Mouse (Mus musculus) layer of hippocampus, postnatal 25 days (tissue): ENCODE results near the gene Nfatc4. TPM values are rescaled to one million over a fixed set of nuclear protein-coding genes. Genes with fewer than 3 reads are reported as not detected.

ENCODE experiments used
- DNase-seq, 2 experiments: peaks; one replicate each; pipeline ENCODE4 v3.0.0; 2022; ENCODE audit warnings: mixed read lengths in 2 of 2, low spot score in 1 of 2; ENCODE audit errors: extremely low spot score in 1 of 2
- total RNA-seq, 2 experiments: library from RNA; stranded (reverse); gene quantifications; 2 replicates each; pipeline ENCODE4 v1.2.3; 2021

The Nfatc4 gene
- 1 to 10 TPM; 1.6 to 3.9 TPM for total RNA-seq

DNA sequence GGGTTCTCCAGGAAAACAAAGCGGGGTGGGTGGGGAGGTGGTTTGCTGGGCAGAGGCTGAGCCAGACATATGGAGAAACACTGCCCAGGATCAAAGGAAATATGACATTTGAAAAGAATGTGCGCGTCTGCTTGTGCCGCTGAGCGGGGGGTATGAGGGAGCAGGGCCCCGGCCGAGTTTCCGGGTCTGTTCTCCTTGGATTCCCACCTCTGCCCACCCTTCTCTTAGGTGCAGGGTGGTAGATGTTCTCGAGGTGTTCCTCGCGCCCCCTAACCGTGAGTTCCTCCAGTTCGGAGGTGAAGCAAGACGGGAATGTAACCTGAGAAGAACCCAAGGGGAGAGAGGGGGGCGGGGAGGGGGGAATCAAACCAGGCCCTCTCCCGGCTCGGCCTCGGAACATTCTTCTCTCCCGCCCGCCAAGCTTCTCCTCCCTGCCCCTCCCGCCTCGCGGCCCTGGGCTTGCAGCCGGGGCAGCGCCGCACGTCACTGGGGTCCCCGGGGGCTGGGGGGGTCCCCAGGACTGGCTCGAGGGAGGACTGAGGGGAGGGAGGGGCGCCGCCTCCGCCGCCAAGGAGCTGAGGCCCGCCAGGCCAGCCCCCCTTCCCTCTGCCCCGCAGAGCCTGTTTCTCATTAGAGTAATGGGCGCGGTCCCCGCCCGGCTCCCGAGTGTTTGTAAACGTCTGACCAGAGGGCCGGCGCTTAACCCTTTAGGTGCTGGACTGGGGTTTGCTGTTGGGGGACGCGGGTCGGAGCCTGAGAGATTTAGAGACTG is at the start of gene Nfatc4:
Gene Nfatc4 (plus strand): TSS at position 154 of the 772 bp plus-strand sequence.
- DNase-seq: peak; percentile 12 to 43

DNA sequence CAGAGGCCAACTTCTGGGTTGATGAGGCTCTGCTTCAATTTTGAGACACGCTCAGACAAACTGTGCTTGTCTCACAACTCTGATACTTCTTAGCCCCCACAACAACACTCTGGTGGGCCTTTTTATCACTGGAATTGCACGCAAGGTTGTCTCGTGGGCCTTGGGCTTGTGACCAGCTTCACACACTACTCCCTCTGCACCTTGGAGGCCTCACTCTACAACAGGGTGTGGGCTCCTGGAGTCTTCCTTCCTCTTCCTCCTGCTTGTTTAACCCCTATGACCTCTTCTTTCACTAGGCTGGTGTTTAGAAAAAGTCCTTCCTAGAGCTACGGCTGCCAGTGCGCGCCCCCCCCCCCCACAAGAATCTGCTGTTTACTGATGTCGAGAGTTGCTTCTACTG is 46.2 kb upstream of the Nfatc4 start:
- DNase-seq: no peak

DNA sequence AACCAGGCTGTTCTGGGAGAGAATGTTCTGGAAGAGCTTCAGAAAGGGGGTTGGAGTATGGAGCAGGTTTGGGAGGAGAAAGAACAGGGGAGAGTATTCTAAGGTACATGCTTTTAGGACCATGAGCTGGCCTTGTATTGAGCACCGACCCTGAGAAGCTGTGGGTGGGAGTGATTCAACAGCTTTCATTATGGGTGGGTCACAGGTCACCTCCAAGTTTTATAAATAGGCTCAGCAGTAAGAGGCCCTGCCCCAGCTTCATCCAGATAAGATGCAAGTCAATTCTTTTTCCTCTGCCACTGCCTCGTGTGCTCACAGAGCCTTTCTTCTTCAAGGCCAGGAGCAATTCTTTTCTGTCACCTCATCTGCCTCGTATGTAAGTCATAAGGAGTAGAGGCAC is 45.8 kb upstream of the Nfatc4 start:
- no peak for DNase-seq

DNA sequence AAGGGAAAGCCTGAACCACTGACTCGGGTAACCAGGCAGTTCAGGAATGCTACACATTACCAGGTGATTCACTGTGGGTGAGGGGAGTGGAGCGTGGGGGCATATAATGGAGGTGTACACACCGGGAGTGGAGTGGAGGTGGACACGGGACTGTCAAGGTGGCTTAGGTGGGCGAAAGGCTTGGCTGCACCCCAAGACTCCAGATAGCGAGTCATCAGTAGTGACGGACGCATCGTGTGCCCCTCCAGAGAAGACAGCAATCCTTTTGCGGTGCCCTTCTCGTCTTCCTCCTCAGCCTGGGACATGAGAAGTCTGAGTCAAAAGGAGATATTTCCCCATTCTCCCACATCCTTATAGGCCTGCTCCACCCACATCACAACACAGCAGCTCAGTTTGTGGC is 45.1 kb upstream of the Nfatc4 start:
- DNase-seq: no peak

DNA sequence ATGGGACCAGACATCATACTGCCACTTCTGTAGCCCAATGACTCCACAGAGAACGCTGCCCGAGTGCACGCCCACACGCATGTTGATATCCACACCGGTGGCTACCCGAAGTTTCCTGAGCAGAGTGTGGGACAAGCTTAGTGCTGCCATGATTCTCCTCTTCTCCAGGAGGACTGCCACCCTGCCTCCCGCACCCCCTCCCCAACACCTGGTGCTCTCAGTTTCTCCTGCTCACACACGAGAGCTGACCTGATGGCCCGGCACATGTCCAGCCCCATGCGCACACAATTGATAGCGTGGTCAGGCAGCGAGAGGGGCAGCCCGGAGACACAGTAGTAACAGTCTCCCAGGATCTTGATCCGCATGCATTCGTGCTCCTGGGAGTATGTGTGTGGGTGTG is 44.3 kb upstream of the Nfatc4 start:
- DNase-seq: no peak

DNA sequence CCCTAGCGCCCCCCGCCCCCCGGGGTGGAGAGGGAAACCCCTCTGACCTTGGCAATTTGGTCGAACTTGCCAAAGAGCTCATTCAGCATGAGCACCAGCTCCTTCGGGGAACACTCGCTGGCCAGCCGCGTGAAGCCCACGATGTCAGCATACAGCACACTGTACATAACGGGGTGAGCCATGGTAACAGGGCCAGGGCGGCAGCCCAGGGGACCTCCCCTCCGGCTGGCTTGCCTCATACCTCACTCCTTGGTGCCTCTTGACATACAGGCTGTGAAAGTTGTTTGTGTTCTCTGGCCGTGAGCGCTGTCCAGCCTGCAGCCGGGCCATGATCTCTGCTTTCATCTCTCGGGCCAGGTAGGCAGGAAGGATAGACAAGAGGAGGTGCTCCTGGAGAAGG is 43.3 kb upstream of the Nfatc4 start:
- DNase-seq: no peak

DNA sequence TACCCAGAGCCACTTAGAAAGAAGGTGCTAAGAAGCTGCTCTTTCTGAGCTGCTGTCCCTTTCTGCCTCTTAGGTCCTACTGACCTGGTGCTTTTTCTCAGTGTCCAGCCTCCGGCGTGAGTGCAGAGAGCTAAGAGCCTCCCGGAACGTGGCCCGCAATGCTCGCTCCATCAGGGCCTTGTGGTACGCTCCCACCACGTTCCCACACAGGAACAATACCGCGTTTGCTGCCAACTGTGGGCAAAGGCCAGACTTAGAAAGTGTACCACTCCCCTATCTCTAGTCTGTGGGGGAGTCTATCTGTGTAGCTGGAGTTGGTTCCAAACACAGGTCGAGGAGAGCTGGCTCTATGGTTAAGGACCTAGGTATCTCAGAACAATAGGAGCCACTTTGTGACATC is 42.2 kb upstream of the Nfatc4 start:
- peak in 1 of 2 experiments; percentile 3 for DNase-seq

DNA sequence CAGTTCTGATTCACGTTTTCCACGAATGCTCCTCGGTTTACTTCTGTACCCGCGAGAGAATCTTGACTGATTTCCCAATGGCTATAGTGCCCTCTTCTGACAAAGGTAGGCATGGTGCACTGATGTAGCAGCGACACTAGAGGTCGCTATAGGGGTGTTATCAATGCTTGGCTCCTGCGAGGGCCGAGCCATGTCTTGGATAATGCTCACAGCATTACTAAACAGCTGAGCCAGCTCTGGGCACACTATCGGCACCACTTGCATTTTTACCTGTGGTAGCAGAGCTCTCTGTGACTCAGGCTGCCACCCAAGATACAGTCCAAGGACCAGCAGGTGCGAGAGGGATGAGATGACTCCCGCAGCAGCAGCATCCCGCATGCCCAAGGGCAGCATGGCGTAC is 41.6 kb upstream of the Nfatc4 start:
- peak; percentile 21 to 47 for DNase-seq

DNA sequence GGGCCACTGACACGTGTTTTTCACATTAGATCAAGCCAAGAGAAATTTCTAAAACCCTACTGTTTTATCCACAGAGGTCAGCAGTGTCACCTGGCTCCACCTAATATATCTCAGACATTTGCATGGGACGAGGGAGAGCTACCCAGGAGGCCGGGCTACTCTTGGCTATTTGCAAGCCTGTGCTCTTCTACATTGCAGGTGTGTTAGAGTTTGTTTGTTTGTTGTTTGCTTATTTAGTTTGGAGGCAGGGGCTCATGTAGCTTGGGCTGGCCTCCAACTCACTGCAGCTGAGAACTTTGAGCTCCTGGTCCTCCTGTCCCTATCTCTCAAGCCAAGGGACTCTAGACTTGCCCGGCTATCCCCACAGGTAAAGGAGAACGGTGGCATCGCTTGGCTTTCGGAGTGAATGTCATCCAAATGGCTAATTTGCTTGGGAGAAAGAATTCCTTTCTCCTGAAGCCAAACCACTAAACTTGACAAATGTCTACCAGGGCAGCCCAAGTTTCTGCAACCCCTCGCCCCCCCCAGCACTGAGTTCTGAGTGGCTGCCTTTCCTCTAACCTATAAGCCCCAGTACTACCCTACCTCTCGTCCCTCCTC is 40.5 kb upstream of the Nfatc4 start:
- DNase-seq: peak in 1 of 2 experiments; percentile 2

DNA sequence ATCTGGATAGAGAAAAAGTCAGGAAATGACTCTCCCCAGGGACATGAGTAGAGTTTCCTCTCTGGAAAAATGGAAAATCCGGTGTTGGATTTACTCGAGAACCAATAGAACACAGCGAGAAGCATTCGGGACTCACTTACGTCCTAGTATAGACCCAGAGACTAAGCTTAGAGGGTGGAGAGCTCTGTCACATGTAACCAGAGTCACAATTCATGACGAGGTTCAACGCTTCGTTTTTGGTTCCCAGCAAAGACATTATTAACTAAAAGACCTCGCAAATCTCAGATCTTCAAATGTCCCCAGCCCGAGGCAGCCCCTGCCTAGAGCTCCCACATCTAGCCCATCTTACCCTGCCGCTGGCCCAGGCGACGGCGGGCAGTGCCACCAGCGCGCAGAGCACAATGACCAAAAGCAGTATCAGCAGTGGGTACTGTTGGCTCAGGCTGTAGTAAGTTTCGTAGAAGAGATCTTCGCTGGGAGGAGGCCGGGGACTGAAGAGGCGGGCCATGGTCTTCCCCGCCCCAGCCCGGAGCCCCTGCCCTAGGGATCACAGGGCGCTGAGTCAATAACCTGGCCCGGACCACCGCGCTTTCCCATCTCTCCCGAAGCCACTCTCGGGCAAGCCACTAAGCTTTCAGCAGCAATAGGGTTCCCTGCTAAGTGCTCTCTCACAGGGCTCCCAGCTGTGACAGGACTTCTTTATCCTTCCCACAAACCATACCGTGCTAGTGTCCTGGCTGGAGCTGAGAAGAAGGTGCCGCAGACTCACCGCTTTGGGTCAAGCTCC is 39.6 kb upstream of the Nfatc4 start:
- peak in 1 of 2 experiments; percentile 6 for DNase-seq

- DNase-seq: peak in 1 of 2 experiments; percentile 4
Measured at GRCm38 (mm10) chr14:55783958-55784235, 39.0 kb upstream of the Nfatc4 start, which contains the start of gene Adcy4. Gene Adcy4, minus strand, starts transcription at chr14:55784095.

DNA sequence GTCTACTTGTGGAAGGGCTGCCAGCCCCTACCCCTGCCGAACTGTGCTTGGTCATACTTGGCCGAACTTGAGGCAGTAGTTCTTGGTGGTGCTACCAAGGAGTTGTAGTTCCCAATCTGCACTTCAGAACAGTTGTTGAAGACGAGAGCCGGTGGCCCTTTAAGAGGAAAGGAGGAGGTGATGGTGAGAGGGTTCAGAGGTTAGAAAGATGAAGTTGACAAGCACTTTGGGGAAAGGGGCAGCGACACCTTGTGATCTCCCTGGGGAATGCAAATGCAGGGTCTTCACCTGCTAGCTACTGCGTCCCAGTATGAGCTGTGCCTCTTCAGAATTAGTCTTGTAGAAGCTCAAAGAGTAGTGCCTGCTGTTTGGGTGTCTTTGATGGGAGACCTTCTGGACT is 37.7 kb upstream of the Nfatc4 start:
- DNase-seq: peak in 1 of 2 experiments; percentile 5

DNA sequence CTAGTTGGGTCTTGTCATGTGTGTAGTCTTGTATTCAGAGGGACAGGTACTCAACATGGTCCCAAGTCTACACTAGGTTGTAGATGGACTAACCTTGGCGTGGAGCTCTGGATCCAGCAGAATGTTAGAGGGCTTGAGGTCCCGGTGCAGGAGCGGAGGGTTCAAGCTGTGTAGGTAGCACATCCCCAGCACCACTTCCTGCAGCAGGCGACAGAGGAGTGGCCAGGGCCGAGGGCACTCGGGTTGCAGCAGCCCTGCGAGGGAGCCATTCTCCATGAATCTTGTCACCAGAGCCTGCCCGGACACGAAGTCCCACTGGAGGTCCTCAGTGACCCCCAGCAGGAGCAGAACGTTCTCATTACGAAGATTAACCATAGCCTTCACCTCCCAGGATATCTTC is 35.2 kb upstream of the Nfatc4 start:
- peak in 1 of 2 experiments; percentile 4 for DNase-seq

DNA sequence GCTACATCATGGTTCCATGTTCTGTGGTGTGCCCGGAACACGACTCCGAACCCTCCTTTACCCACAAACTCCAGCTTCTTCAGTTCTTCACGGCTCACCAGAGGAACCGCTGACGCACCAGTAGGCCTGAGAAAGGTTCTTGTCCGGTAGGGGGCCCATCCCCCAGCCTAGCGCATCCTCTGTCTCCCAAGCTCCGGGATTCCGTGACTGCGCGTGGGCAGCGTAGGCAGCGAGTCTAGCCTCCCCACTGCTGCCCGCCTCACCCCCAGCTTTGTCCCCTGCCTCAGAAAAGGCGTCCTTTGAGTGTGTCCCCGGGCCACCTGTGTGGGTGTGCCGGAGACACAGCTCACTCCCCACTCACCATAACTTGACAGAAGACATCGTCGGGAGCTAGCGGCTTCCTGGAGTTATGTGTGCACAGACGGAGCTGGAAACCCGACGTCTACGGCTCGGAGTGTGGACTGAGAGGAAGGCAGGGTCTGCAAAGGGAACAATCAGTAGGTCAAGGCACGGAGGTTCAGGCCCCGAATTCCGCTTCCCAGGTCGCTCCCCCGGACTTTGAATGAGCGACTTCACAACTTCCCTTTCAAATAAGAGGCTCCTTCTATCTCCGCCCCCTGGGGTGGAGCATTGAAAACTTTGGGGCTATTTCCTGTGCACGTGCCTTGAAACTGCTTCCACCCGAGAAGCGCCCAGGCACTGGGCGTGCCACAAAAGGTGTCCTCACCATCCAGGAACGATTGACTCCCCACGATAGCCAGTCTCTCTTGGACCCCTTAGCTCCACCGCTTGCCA is 34.5 kb upstream of the Nfatc4 start, which contains the start of gene Ripk3:
Gene Ripk3 (minus strand): TSS at position 610 of the 795 bp plus-strand sequence.
- peak in 1 of 2 experiments; percentile 1 for DNase-seq

GRCm38 (mm10) chr14:55793461-55793860 is 29.5 kb upstream of the Nfatc4 start:
- DNase-seq: no peak

DNA sequence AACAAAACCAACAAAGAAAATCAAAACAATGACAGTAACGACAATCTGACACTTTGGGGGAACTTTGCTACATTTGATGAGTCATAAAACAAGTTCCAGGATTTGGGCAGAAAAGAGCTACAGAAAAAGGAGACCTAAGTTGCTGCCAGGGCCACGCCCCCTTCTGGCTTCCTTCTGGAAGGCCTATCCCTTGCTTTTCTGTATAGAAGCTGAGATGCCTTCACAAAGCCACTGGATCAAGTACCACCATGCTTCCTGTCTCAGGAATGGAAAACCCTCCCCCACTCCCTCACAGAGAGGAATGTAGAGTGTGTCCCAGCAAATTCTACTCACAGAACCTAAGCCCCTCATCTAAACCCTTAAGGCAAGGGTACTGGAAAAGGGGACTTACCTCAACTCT is 29.0 kb upstream of the Nfatc4 start:
- DNase-seq: no peak

GRCm38 (mm10) chr14:55795380-55796163 is 27.4 kb upstream of the Nfatc4 start:
- DNase-seq: no peak

DNA sequence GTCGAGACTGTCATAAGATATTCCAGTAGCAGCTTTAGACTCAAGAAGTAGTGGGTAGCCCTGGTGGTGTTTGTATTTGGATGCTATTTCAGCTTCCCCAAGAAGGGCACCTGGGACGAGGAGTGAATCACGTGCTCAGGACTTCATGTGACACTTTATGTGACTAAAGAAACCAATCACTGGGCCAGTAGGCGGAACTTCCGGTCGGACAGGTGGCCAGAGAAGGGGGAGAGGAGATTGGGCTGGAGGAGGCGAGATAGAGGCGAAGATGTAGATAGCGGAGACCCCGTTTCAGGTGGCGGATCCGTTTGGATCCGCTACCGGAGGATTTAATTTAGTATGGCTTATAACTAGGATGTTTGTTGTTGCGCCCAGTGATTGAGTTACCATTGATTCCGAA is 8.1 kb upstream of the Nfatc4 start:
- DNase-seq: peak in 1 of 2 experiments; percentile 31

DNA sequence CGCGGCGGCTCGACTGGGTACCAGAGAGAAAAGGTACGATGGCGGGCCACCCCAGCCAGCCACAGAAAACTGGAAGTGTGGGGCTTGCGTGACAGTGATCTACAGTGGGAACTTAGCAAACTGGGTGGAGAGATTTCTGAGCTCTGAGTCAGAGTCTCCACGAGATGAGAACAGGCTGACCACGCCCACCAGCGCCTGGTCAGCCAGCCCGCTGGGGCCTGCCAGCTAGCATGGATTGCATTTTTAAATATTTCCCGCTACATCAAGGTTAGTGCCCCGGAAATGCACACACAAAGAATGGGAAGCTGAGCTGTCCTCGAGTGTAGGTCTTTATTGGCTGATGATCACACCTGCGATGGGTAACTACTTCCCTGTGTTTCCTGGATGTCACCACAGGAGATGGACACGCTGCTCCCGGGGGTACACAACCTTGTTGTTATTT is 7.6 kb upstream of the Nfatc4 start:
- DNase-seq: no peak
